18 mouse cellular contexts compared by ENCODE assay signal in genomic region chr15:89568114-89568513, GRCm38 (mm10). TPM values are rescaled to one million over a fixed set of nuclear protein-coding genes. Genes with fewer than 3 reads are reported as not detected.
"Had no signal": no experiment of that assay in that cellular context is flagged by ENCODE, and none has a peak within 500 bp of the region (broad histone marks: within the 10 kb centered on the region; RNA-seq: fewer than 3 reads in every experiment).

Acr (plus strand) TSS chr15:89568326.

- DNase-seq: liver, postnatal 0 days; lung, adult 2 months; lung, postnatal 14 days; lung, postnatal 36 days; right cerebral cortex, postnatal 14 days; thymus, adult 2 months; thymus, postnatal 25 days; thymus, postnatal 4 days had no signal

- H3K9me3 ChIP-seq: lung, embryonic 15.5 days; megakaryocyte, embryonic 14.5 days; midbrain, embryonic 13.5 days; midbrain, embryonic 15.5 days; neural tube, embryonic 12.5 days; stomach, embryonic 15.5 days had no signal

- H3K27ac ChIP-seq: lung, embryonic 15.5 days; macrophage; midbrain, embryonic 13.5 days; midbrain, embryonic 15.5 days; neural tube, embryonic 12.5 days; stomach, embryonic 15.5 days; stomach, postnatal 0 days had no signal

- H3K27me3 ChIP-seq: lung, embryonic 15.5 days; megakaryocyte, embryonic 14.5 days; midbrain, embryonic 13.5 days; midbrain, embryonic 15.5 days; neural tube, embryonic 12.5 days; stomach, embryonic 15.5 days had no signal

- H3K4me2 ChIP-seq: lung, embryonic 15.5 days; midbrain, embryonic 11.5 days; midbrain, embryonic 13.5 days; midbrain, embryonic 15.5 days; neural tube, embryonic 12.5 days; stomach, embryonic 15.5 days had no signal

- H3K4me3 ChIP-seq: lung, embryonic 15.5 days; megakaryocyte, embryonic 14.5 days; midbrain, embryonic 13.5 days; midbrain, embryonic 15.5 days; neural tube, embryonic 12.5 days; stomach, embryonic 15.5 days had no signal

- H3K36me3 ChIP-seq: lung, embryonic 15.5 days; midbrain, embryonic 13.5 days; midbrain, embryonic 15.5 days; neural tube, embryonic 12.5 days; stomach, embryonic 15.5 days had no signal

- ATAC-seq: liver, postnatal 0 days; lung, postnatal 0 days; midbrain, embryonic 13.5 days; midbrain, embryonic 15.5 days had no signal

- H3K9ac ChIP-seq: liver, postnatal 0 days; lung, embryonic 15.5 days; midbrain, embryonic 13.5 days; midbrain, embryonic 15.5 days; neural tube, embryonic 12.5 days; stomach, embryonic 15.5 days had no signal

- H3K4me1 ChIP-seq: lung, embryonic 15.5 days; midbrain, embryonic 13.5 days; midbrain, embryonic 15.5 days; neural tube, embryonic 12.5 days; stomach, embryonic 15.5 days had no signal

RNA-seq across cellular contexts. Expression of gene Acr, which starts in this region (rescaled TPM):
- polyA plus RNA-seq: liver, postnatal 0 days; lung, postnatal 0 days; macrophage; stomach, postnatal 0 days had no signal
